Mouse (Mus musculus) liver, embryonic 14.5 days (tissue): ENCODE data around the gene Mta3. TPM values are rescaled to one million over a fixed set of nuclear protein-coding genes. Genes with fewer than 3 reads are reported as not detected.

ENCODE experiments used
- ATAC-seq: fragments of 200-750 bp; cut with Nextera tagmentation; 2 replicates; pipeline ENCODE4 v1.8.0; 2017; ENCODE audit warnings: moderate number of reproducible peaks, mild to moderate bottlenecking, moderate library complexity; ENCODE audit not compliant: insufficient read depth
- DNase-seq, 3 experiments: peaks; one replicate each; pipeline ENCODE4 v3.0.0-alpha.2; 2012 to 2013; ENCODE audit warnings: low read depth in 3 of 3, low spot score in 3 of 3
- H3K27ac ChIP-seq: fragments of 300-500 bp; sonication (generic); 2 replicates; pipeline ENCODE4 v1.5.1; 2014; ENCODE audit warnings: moderate library complexity, mild to moderate bottlenecking, control low read depth, inconsistent platforms
- H3K27me3 ChIP-seq: fragments of 300-500 bp; sonication (generic); 2 replicates; pipeline ENCODE4 v1.6.1; 2014; ENCODE audit warnings: mild to moderate bottlenecking, low read length, moderate library complexity; ENCODE audit not compliant: control insufficient read depth, insufficient read depth
- H3K36me3 ChIP-seq: fragments of 300-500 bp; sonication (generic); replicated peaks from 2 replicates; pipeline ENCODE4 v1.6.1; 2014; ENCODE audit warnings: low read depth; ENCODE audit not compliant: control insufficient read depth, insufficient read depth
- H3K4me1 ChIP-seq, 2 experiments: fragments of 200-500 bp in 1 of 2; fragments of 300-500 bp in 1 of 2; sonication (generic) in 1 of 2; replicated peaks; 2 replicates each; pipeline ENCODE4 v1.6.1; 2012 to 2014; ENCODE audit warnings: antibody characterized with exemption in 1 of 2, inconsistent platforms in 1 of 2, low read length in 1 of 2; ENCODE audit not compliant: control insufficient read depth in 2 of 2, insufficient read depth in 2 of 2
- H3K4me2 ChIP-seq: fragments of 300-500 bp; sonication (generic); 2 replicates; pipeline ENCODE4 v1.6.1; 2014; ENCODE audit warnings: low read depth, mild to moderate bottlenecking, control low read depth, moderate library complexity
- H3K4me3 ChIP-seq, 2 experiments: fragments of 200-500 bp in 1 of 2; fragments of 300-500 bp in 1 of 2; sonication (generic) in 1 of 2; 2 replicates each; pipeline ENCODE4 v1.5.1; 2012 to 2014; ENCODE audit warnings: low read depth in 2 of 2, low read length in 2 of 2, mild to moderate bottlenecking in 2 of 2, control low read depth in 1 of 2, inconsistent platforms in 1 of 2, moderate library complexity in 1 of 2; ENCODE audit not compliant: insufficient read depth in 1 of 2
- H3K9ac ChIP-seq: fragments of 300-500 bp; sonication (generic); replicated peaks from 2 replicates; pipeline ENCODE4 v1.6.1; 2014; ENCODE audit warnings: mild to moderate bottlenecking, control low read depth, moderate library complexity
- H3K9me3 ChIP-seq: fragments of 300-500 bp; sonication (generic); 2 replicates; pipeline ENCODE4 v1.6.1; 2016; ENCODE audit warnings: low read length, mixed read lengths; ENCODE audit not compliant: control insufficient read depth
- CTCF ChIP-seq: IDR thresholded peaks from 2 replicates; pipeline ENCODE4 v1.5.1; 2016; ENCODE audit warnings: antibody characterized with exemption, low read depth, control low read depth
- EP300 ChIP-seq: IDR thresholded peaks from 2 replicates; pipeline ENCODE4 v1.6.1; 2016; ENCODE audit warnings: antibody characterized with exemption, low read depth
- WGBS: fragments of 180-500 bp; shearing (Covaris S2); extraction: QIAGEN DNeasy Blood & Tissue Kit; methylation state at CpG from one replicate; pipeline ENCODE4 v1.1.7; 2014; ENCODE audit not compliant: insufficient replicate concordance; 5-methylcytosine and 5-hydroxymethylcytosine counted together
- polyA plus RNA-seq, 2 experiments: library from polyadenylated mRNA; depleted of rRNA in 1 of 2; stranded (reverse) in 1 of 2; unstranded in 1 of 2; fragments of >200 nt; fragmentation: Nextera tagmentation in 1 of 2; extraction: Ambion mirVana in 1 of 2; gene quantifications; 2 replicates each; pipeline versions ENCODE4 v1.2.1 to v1.2.3; 2012 to 2014

The Mta3 gene
- polyA plus RNA-seq, 2 experiments, result 26.7 to 35.5 TPM

DNA sequence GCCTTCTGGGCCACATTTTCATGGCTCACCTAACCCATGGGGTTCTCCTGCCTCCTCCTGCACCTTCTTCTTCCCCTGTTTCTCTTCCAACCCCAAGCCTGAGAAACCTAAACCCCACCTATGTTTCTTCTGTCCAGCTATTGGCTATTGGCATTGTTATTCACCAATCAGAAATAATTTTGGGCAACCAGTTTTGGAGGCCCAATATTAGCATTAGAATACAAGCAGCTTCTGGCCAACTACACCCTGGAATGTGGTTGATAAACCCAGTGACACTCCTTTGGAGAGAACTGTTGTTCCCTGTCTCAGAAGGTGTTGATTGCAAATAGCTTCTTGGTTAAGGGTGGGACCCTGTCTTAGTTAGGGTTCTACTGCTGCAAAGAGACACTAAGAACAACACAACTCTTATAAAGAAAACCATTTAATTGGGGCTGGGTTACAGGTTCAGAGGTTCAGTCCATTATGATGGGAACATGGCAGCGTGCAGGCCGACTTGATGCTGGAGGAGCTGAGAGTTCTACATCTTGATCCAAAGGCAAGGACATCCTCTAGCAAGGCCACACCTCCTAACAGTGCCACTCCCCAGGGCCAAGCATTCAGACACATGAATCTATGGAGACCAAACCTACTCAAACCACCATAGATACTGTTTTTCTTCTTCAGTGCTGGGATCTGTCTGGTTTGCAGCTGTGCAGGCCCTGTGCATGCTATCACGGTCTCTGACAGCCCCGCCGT lies 44.4 kb downstream of the Mta3 start:
- no peaks in the 10 kb centered on the region for H3K9me3 ChIP-seq
- 85% methylated on average over 5 of the region's 5 CpGs for WGBS
- H3K27me3 ChIP-seq, result no peaks in the 10 kb centered on the region
- ATAC-seq, result no peak
- H3K4me1 ChIP-seq, result peaks cover 5 to 6% of the 10 kb centered on the region in 2 experiments; a peak in 3 of 4 replicates
- TF ChIP-seq EP300 (no peak), CTCF (no peak)
- no peak overlapping the region for H3K9ac ChIP-seq
- DNase-seq, result no peak
- H3K36me3 ChIP-seq, result peaks cover 10% of the 10 kb centered on the region
- no peak overlapping the region for H3K4me2 ChIP-seq
- H3K4me3 ChIP-seq, result no peak overlapping the region
- no peak overlapping the region for H3K27ac ChIP-seq

- WGBS, result 89% methylated on average over 11 of the region's 11 CpGs
- Histone ChIP-seq H3K9me3 (no peaks in the 10 kb centered on the region), H3K27ac (no peak overlapping the region), H3K4me3 (no peak overlapping the region), H3K27me3 (no peaks in the 10 kb centered on the region), H3K9ac (no peak overlapping the region), H3K36me3 (peaks cover 14% of the 10 kb centered on the region), H3K4me2 (no peak overlapping the region), H3K4me1 (no peaks in the 10 kb centered on the region)
- DNase-seq (no peak), ATAC-seq (no peak)
- TF ChIP-seq EP300 (no peak), CTCF (no peak)
These were observed 47.3 kb downstream of the Mta3 start for GRCm38 (mm10) chr17:83753112-83753899.

- no peak for ATAC-seq
- H3K4me1 ChIP-seq, result no peaks in the 10 kb centered on the region; a peak in 1 of 4 replicates
- DNase-seq, result no peak
- TF ChIP-seq CTCF (no peak), EP300 (no peak)
- no peak overlapping the region for H3K4me3 ChIP-seq
- WGBS, result 90% methylated on average over 10 of the region's 10 CpGs
- H3K36me3 ChIP-seq, result peaks cover 29% of the 10 kb centered on the region
- H3K9ac ChIP-seq, result no peak overlapping the region
- H3K4me2 ChIP-seq, result no peak overlapping the region
- H3K9me3 ChIP-seq, result no peaks in the 10 kb centered on the region
- H3K27ac ChIP-seq, result no peak overlapping the region
- H3K27me3 ChIP-seq, result no peaks in the 10 kb centered on the region
These were observed 52.1 kb downstream of the Mta3 start for GRCm38 (mm10) chr17:83758096-83758495.

DNA sequence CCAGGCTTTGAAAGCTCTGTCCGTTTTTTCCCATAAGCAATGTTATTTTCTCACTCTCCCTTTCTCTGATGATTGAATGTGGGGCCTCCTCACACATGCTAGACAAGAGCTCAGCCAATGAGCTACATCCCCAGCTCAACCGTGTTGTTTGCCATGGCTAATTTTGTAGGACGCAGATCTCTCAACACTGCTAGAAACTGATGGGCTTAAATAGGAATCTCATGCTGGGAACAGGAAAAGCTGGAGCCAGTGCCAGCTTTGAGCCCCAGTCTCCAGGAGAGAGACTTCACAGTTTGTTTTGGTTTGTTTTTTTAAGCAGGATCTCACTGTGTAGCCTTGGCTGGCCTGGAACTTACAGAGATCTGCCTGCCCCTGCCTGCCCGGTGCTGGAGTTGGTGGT lies 53.6 kb downstream of the Mta3 start:
- no peaks in the 10 kb centered on the region for H3K27me3 ChIP-seq
- ATAC-seq, result no peak
- no peak overlapping the region for H3K4me2 ChIP-seq
- TF ChIP-seq CTCF (no peak), EP300 (no peak)
- H3K27ac ChIP-seq, result no peak overlapping the region
- H3K9ac ChIP-seq, result no peak overlapping the region
- DNase-seq, result no peak
- H3K4me1 ChIP-seq, result no peaks in the 10 kb centered on the region; a peak in 1 of 4 replicates
- peaks cover 35% of the 10 kb centered on the region for H3K36me3 ChIP-seq
- H3K9me3 ChIP-seq, result no peaks in the 10 kb centered on the region
- 60% methylated on average over 4 of the region's 4 CpGs for WGBS
- no peak overlapping the region for H3K4me3 ChIP-seq

GRCm38 (mm10) chr17:83764538-83764937 lies 58.6 kb downstream of the Mta3 start:
- Histone ChIP-seq H3K36me3 (peaks cover 28% of the 10 kb centered on the region), H3K27ac (no peak overlapping the region), H3K4me2 (no peak overlapping the region)

More at GRCm38 (mm10) chr17:83764538-83764937, 58.6 kb downstream of the Mta3 start:
- no peak for TF ChIP-seq EP300
- no peak for TF ChIP-seq CTCF
- H3K4me3 ChIP-seq, result no peak overlapping the region
- H3K4me1 ChIP-seq, result peaks cover 7 to 11% of the 10 kb centered on the region in 2 experiments
- H3K9ac ChIP-seq, result no peak overlapping the region
- WGBS, result 61% methylated on average over 4 of the region's 4 CpGs
- DNase-seq (no peak), ATAC-seq (no peak)
- H3K27me3 ChIP-seq, result no peaks in the 10 kb centered on the region
- H3K9me3 ChIP-seq, result no peaks in the 10 kb centered on the region
